In genomic region chr2:165982512-165983389, GRCm38 (mm10) we compare ENCODE assay signal across 8 mouse cellular contexts. TPM values are rescaled to one million over a fixed set of nuclear protein-coding genes. Genes with fewer than 3 reads are reported as not detected.
A peak's percentile ranks its signal among the peaks of the same experiment; 100 is the strongest.
DNase-seq lines count a peak whose midpoint lies in the region; ATAC-seq lines count a peak whose summit lies in the region.

No protein-coding gene starts in this region.

- peaks cover 18% of the 10 kb centered on the region for H3K4me1 ChIP-seq in brown adipose tissue, adult 24 weeks (ENCODE audit: control insufficient read depth, insufficient read depth, insufficient read length, low read length)
- H3K4me1 ChIP-seq in heart, embryonic 15.5 days (replicated peaks) = peaks cover 18% of the 10 kb centered on the region
- peaks cover 8% of the 10 kb centered on the region; the same call in 1 of the 2 replicates for H3K4me1 ChIP-seq in limb, embryonic 15.5 days

- no peak overlapping the region for H3K4me2 ChIP-seq in heart, embryonic 15.5 days
- no peak overlapping the region for H3K4me2 ChIP-seq in limb, embryonic 15.5 days

- no peak for ATAC-seq in heart, embryonic 15.5 days (replicated peaks; ENCODE audit: insufficient number of reproducible peaks, insufficient read depth, low FRiP score, low read depth)
- no peak for ATAC-seq in limb, embryonic 15.5 days (ENCODE audit: insufficient number of reproducible peaks, low FRiP score, low TSS enrichment, low read depth)
- ATAC-seq in neutrophil, adult 5-6 weeks (ENCODE audit: extremely low read depth, insufficient number of reproducible peaks, low FRiP score, poor library complexity, severe bottlenecking) = peak; percentile 85

- no peaks in the 10 kb centered on the region for H3K36me3 ChIP-seq in heart, embryonic 15.5 days
- no peaks in the 10 kb centered on the region for H3K36me3 ChIP-seq in limb, embryonic 15.5 days

- WGBS in heart, embryonic 15.5 days = 52% methylated on average over 16 of the region's 16 CpGs
- 46% methylated on average over 16 of the region's 16 CpGs for WGBS in limb, embryonic 15.5 days

- H3K4me3 ChIP-seq in brown adipose tissue, adult 24 weeks (ENCODE audit: insufficient read depth, low read depth, low read length) = peak overlapping the region; percentile 12; the same call in 1 of the 2 replicates
- H3K4me3 ChIP-seq in heart, embryonic 15.5 days = no peak overlapping the region
- H3K4me3 ChIP-seq in limb, embryonic 15.5 days = no peak overlapping the region

- no peak overlapping the region for H3K9ac ChIP-seq in heart, embryonic 15.5 days
- no peak overlapping the region for H3K9ac ChIP-seq in limb, embryonic 15.5 days

- H3K27ac ChIP-seq in brown adipose tissue, adult 24 weeks (replicated peaks; ENCODE audit: low read depth, low read length) = peak overlapping the region; percentile 98
- 0 out of 2 replicates have a peak overlapping the region, but pooled peaks have one; percentile 31 for H3K27ac ChIP-seq in heart, embryonic 15.5 days
- peak overlapping the region; percentile 72 for H3K27ac ChIP-seq in limb, embryonic 15.5 days

- no peaks in the 10 kb centered on the region for H3K27me3 ChIP-seq in heart, embryonic 15.5 days
- H3K27me3 ChIP-seq in limb, embryonic 15.5 days = no peaks in the 10 kb centered on the region

- peak; percentile 42 to 44 for DNase-seq in left cerebral cortex, adult 9 months (ENCODE audit: low spot score in 2 of 2)
- DNase-seq in left cerebral cortex, adult 18-20 months (ENCODE audit: low spot score in 2 of 2) = no peak
- peak; percentile 68 to 69 for DNase-seq in urinary bladder, postnatal 4 days (ENCODE audit: low spot score in 2 of 2)
- no peak for DNase-seq in layer of hippocampus, adult 18-20 months (ENCODE audit: low spot score in 2 of 2)

- no peaks in the 10 kb centered on the region for H3K9me3 ChIP-seq in heart, embryonic 15.5 days (replicated peaks)
- no peaks in the 10 kb centered on the region for H3K9me3 ChIP-seq in limb, embryonic 15.5 days

RNA-seq across cellular contexts. Expression of gene Ncoa3, which starts 9.7 kb away (rescaled TPM):
- 10 to 100 TPM; 35.8 to 38.7 TPM for total RNA-seq in left cerebral cortex, adult 18-20 months (2021)
- polyA plus RNA-seq in brown adipose tissue, adult 24 weeks (2012; ENCODE audit: insufficient read depth, insufficient read length, missing spikeins) = 7.8 and 10.1 TPM in 2 replicates
- 8.7 and 11.0 TPM in 2 replicates for polyA plus RNA-seq in heart, embryonic 15.5 days (2015; fragmentation: Nextera tagmentation; extraction: Ambion mirVana)
- polyA plus RNA-seq in limb, embryonic 15.5 days (2015; fragmentation: Nextera tagmentation; extraction: Ambion mirVana) = 15.4 and 16.2 TPM in 2 replicates
- 148 and 164 TPM in 2 replicates for total RNA-seq in neutrophil, adult 5-6 weeks (2017)
- total RNA-seq in layer of hippocampus, adult 18-20 months (2021) = 10 to 100 TPM; 30.0 to 33.8 TPM

Comparison
In these comparisons a context has a peak if more than half of its experiments do, and no peak if none do; other contexts are left out.
1. DNase-seq: peak in left cerebral cortex, adult 9 months (2 of 2) and urinary bladder, postnatal 4 days (2 of 2); none in left cerebral cortex, adult 18-20 months (0 of 2) and layer of hippocampus, adult 18-20 months (0 of 2).
2. H3K27ac ChIP-seq: peak in every context shown above with its lines; median percentile 98 in brown adipose tissue, adult 24 weeks; 72 in limb, embryonic 15.5 days; 31 in heart, embryonic 15.5 days.